Mouse (Mus musculus): ENCODE data around the gene Hnf4a. TPM values are rescaled to one million over a fixed set of nuclear protein-coding genes. Genes with fewer than 3 reads are reported as not detected.
"Not testable (repeated sequence)": the region's sequence is repeated elsewhere in the genome, so short reads cannot be mapped to it uniquely, and the experiment has no call there.

Gene Hnf4a
- polyA plus RNA-seq (2015; fragmentation: Nextera tagmentation; extraction: Ambion mirVana): 0.07 and 0.09 TPM in 2 replicates

DNA sequence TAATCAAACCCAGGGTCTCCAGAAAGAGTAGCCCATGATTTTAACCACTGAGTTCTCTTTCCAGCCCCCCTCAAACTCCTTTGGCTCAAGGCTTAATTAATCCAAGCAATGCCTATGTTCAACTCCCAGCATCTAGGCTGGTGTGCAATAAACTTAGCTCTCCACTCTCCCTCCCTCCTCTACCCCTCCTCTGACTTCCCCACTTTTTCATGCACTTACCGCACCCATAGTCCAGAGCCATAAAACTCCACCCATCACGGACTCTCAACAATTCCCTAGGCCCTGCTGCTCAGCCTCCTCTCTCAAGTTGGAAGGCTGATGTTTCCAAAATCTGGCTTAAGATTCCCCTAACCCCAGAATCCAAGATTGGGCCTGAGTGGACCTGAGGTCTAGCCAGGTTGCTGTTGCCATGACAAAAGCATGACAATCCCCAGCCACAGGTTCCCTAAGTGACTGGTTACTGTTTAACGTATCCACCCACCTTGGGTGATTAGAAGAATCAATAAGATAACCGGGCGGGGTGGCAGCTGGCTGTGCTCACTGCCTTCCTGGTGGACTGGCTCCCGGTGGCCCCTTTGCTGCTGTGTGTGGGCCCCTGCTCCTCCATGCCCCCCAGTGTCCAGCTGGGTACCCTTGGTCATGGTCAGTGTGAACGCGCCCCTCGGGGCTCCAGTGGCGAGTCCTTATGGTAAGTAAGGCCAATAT lies at the start of gene Hnf4a:
Gene Hnf4a (plus strand): TSS at position 509 of the 705 bp plus-strand sequence.
- H3K9me3 ChIP-seq: no peaks in the 10 kb centered on the region
- no peaks in the 10 kb centered on the region for H3K36me3 ChIP-seq
- no peak for ATAC-seq (ENCODE audit: borderline replicate concordance, extremely low read depth, low FRiP score, low TSS enrichment)
- H3K4me2 ChIP-seq: no peak within 1 kb of the TSS
- H3K9ac ChIP-seq: no peak within 1 kb of the TSS
- H3K27ac ChIP-seq: no peak within 1 kb of the TSS
- no peak within 1 kb of the TSS for H3K4me3 ChIP-seq
- H3K27me3 ChIP-seq: no peaks in the 10 kb centered on the region
- 62% methylated on average over 10 of the region's 10 CpGs for WGBS
- H3K4me1 ChIP-seq: no peaks in the 10 kb centered on the region

DNA sequence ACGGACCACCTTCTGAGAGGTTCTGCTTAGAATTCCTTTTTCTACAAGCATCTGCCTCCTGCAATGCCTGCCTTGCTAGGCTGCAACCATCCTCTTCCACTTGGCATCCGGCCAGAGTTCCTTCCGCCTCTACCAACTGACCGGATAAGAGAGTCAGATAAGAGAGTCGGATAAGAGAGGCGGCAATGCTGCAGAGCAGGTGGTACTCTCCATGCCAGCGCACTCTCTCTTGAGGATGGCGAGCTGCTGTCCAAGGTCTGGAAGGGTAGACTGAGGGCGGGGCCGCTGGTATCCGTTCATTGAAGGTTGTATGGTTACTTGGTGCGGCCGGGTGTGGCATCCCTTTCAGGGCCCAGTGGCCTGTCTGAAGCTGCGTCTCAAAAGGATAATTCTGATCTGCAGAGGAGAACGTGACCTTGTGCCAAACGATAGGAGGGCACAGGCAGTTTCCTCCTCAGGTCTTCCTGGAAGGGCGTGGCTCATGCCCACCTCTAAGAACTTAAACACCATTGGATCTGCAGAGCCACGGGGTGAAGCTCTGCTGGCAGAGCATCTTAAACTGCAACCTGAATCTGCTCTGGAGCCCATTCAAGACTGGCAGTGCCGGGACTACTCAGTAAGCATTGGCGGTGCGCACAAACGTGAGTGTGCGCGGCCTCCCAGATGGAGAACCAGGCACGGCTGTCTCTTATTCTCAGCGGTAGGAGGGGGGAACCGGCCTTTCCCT lies 47.9 kb upstream of the Hnf4a start:
- no peaks in the 10 kb centered on the region for H3K9me3 ChIP-seq
- WGBS: 35% methylated on average over 27 of the region's 27 CpGs
- no peak overlapping the region for H3K4me3 ChIP-seq
- no peak overlapping the region for H3K27ac ChIP-seq
- H3K27me3 ChIP-seq: peaks cover 6% of the 10 kb centered on the region; the same call in 1 of the 2 replicates
- no peaks in the 10 kb centered on the region for H3K36me3 ChIP-seq
- no peak overlapping the region for H3K9ac ChIP-seq
- 0 out of 2 replicates have a peak, but pooled peaks have one; percentile 35 for ATAC-seq (ENCODE audit: borderline replicate concordance, extremely low read depth, low FRiP score, low TSS enrichment)
- H3K4me2 ChIP-seq: no peak overlapping the region
- H3K4me1 ChIP-seq: no peaks in the 10 kb centered on the region

DNA sequence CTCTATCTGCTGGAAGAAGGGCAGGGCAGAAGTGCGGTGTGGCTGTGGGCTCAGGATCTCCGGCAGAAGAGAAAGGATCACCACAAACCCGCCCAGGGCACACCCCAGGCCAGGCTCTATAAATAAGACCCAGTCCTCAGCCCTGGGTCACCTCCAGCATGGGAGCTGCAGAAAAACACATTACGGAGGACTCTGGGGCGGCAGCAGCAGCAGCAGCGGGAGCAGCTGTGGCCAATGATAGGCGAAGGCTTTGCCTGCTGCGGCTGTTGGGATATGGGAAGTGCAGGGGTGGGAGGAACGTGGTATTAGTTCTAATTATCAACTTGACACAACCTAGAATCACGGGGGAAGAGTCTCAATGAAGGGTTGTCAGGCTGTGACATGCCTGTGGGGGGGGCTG lies 47.2 kb upstream of the Hnf4a start:
- WGBS: 40% methylated on average over 10 of the region's 10 CpGs
- ATAC-seq (ENCODE audit: borderline replicate concordance, extremely low read depth, low FRiP score, low TSS enrichment): no peak
- no peak overlapping the region for H3K4me3 ChIP-seq
- H3K27ac ChIP-seq: no peak overlapping the region
- no peak overlapping the region for H3K9ac ChIP-seq
- peaks cover 6% of the 10 kb centered on the region; the same call in 1 of the 2 replicates for H3K27me3 ChIP-seq
- no peak overlapping the region for H3K4me2 ChIP-seq
- no peaks in the 10 kb centered on the region for H3K4me1 ChIP-seq
- no peaks in the 10 kb centered on the region for H3K9me3 ChIP-seq
- no peaks in the 10 kb centered on the region for H3K36me3 ChIP-seq

DNA sequence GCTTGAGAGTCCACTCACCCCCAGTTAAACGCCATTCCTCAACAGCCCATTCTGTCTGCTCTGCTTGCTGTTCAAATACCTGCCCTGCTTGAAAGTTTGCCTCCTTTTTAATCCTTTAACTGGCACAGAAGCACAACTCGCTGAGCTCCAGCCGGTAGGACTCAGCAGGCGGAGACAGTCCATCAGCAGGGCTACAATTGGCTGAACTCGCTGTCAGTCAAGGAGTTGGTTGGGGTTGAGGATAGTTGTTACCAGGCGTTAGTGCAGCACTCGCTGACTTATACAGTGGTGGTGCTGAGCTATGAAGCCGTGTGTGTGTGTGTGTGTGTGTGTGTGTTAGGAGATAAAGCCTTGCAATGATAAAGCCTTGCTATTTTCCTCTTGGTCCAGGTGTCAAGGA lies 46.0 kb upstream of the Hnf4a start:
- no peak overlapping the region for H3K9ac ChIP-seq
- peaks cover 6% of the 10 kb centered on the region; the same call in 1 of the 2 replicates for H3K27me3 ChIP-seq
- WGBS: 77% methylated on average over 8 of the region's 8 CpGs
- no peak overlapping the region for H3K27ac ChIP-seq
- no peaks in the 10 kb centered on the region for H3K9me3 ChIP-seq
- no peak overlapping the region for H3K4me3 ChIP-seq
- H3K4me2 ChIP-seq: no peak overlapping the region
- no peak for ATAC-seq (ENCODE audit: borderline replicate concordance, extremely low read depth, low FRiP score, low TSS enrichment)
- no peaks in the 10 kb centered on the region for H3K4me1 ChIP-seq
- H3K36me3 ChIP-seq: no peaks in the 10 kb centered on the region

DNA sequence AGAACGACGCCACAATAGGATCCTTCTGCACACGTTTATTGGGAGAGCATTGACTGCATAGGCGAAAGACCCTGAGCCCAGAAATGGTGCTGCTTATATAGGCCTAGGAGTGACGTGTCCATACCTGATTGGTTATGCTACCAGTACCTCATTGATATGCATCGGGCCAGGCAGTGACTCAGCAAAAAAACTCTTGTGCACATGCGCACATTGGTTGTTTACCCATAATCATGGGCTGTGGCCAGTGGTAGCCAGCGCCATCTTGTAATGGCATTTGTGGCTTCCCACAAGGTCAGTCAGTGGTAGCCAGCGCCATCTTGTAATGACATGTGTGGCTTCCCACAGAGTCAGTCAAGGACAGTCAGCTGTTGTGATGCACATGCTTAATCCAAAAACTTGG lies 45.3 kb upstream of the Hnf4a start:
- not testable (repeated sequence) for H3K4me2 ChIP-seq; H3K9me3 ChIP-seq; H3K27ac ChIP-seq; H3K27me3 ChIP-seq; H3K4me1 ChIP-seq; H3K9ac ChIP-seq; H3K4me3 ChIP-seq; H3K36me3 ChIP-seq; ATAC-seq (ENCODE audit: borderline replicate concordance, extremely low read depth, low FRiP score, low TSS enrichment)
- 94% methylated on average over 9 of the region's 9 CpGs for WGBS

DNA sequence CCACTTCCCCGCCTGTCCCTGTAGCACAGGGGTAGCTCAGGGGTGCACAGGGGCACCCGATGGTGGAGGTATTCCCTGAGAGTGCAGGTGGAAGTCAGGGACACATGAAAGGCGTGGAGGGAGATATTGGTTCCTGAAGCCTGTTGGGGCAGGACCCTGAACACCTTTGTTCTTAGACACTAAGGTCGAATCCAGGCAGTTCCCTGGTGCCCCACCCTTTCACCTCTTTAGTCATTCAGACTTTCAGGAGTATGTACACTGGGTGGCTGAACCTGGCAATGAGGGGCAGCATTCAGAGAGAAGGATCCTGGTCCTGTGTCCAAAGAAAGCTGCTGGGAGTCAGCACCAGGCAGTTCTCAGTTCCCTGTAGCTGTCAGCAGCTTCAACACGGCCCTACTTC lies 44.2 kb upstream of the Hnf4a start:
- Histone ChIP-seq H3K9me3 (no peaks in the 10 kb centered on the region), H3K4me2 (no peak overlapping the region), H3K4me3 (no peak overlapping the region), H3K27me3 (peaks cover 6% of the 10 kb centered on the region; the same call in 1 of the 2 replicates), H3K36me3 (no peaks in the 10 kb centered on the region), H3K9ac (no peak overlapping the region), H3K4me1 (no peaks in the 10 kb centered on the region), H3K27ac (no peak overlapping the region)
- 78% methylated on average over 5 of the region's 5 CpGs for WGBS
- no peak for ATAC-seq (ENCODE audit: borderline replicate concordance, extremely low read depth, low FRiP score, low TSS enrichment)

DNA sequence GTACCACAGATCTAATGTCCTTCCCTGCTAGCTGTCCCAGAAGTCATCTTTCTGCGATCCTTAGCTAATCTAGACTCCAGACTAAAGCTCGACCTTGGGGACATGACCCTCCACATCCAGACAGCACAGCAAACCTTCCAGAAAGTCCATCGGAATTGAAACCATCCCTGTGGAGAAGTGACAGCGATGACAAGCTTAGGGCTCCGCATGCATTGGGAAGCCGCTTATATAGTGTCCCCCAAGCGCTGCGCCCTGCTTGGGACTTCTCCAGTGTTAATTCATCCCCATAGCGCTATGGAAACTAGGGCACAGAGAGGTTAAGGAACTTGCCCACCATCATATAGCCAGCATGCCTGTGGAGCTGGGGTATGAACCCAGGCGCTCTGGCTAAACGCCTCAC lies 43.8 kb upstream of the Hnf4a start:
- Histone ChIP-seq H3K27ac (no peak overlapping the region), H3K9me3 (no peaks in the 10 kb centered on the region), H3K27me3 (peaks cover 6% of the 10 kb centered on the region; the same call in 1 of the 2 replicates), H3K4me1 (no peaks in the 10 kb centered on the region), H3K9ac (no peak overlapping the region), H3K4me2 (no peak overlapping the region), H3K36me3 (no peaks in the 10 kb centered on the region; the same call in 1 of the 2 replicates), H3K4me3 (no peak overlapping the region)
- WGBS: 70% methylated on average over 11 of the region's 11 CpGs
- ATAC-seq (ENCODE audit: borderline replicate concordance, extremely low read depth, low FRiP score, low TSS enrichment): no peak

DNA sequence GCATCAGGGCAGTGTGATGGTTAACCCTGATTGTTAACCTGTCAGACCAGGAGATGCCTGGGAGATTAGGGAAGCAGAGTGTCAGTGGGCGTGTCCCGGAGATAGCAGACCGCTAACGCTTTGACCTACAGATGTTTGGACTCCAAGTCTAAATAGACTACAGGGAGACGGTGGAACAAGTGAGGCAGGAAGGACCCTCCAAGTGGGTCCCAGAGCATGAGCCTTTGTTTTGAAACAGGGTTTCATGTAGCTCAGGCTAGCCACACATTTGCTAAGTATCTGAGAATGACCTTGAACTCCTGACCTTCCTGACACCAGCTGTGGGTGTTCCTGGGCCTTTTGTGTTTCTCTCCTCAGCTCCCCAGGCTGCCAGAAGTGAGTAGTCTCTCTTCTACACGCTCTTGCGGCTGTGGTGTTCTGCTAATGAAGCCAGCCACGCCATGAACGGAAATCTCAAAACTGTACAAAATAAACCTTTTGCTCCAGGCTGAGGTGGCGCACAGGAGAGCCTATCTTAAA lies 43.3 kb upstream of the Hnf4a start:
- Histone ChIP-seq H3K36me3 (no peaks in the 10 kb centered on the region; the same call in 1 of the 2 replicates), H3K4me3 (no peak overlapping the region), H3K27me3 (peaks cover 6% of the 10 kb centered on the region; the same call in 1 of the 2 replicates), H3K9ac (no peak overlapping the region), H3K9me3 (no peaks in the 10 kb centered on the region), H3K27ac (no peak overlapping the region), H3K4me1 (no peaks in the 10 kb centered on the region), H3K4me2 (no peak overlapping the region)
- ATAC-seq (ENCODE audit: borderline replicate concordance, extremely low read depth, low FRiP score, low TSS enrichment): no peak
- WGBS: 52% methylated on average over 10 of the region's 10 CpGs

DNA sequence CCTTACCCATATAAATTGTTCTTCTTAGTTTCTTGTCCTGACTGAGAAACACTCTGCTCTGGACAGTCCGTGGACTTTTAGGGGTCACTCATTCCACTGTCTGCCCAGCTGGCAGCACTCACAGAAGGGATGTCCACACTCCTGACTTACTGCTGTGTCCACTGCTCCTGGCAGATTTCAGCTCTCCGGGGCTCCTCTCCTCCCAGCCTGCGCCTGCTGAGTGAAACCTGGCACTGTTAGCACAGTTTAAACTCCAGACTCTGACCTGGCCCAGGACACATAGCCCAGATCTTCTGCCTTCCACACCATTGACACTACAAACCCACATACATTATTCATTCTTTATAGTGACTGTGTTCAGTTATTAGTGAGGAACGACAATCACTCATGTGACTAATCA lies 42.6 kb upstream of the Hnf4a start:
- Histone ChIP-seq H3K4me1 (no peaks in the 10 kb centered on the region), H3K4me2 (no peak overlapping the region), H3K27me3 (peaks cover 2% of the 10 kb centered on the region; the same call in 1 of the 2 replicates), H3K4me3 (no peak overlapping the region), H3K27ac (no peak overlapping the region), H3K36me3 (peaks cover 3% of the 10 kb centered on the region; the same call in 1 of the 2 replicates), H3K9ac (no peak overlapping the region), H3K9me3 (no peaks in the 10 kb centered on the region)
- no peak for ATAC-seq (ENCODE audit: borderline replicate concordance, extremely low read depth, low FRiP score, low TSS enrichment)
- 64% methylated on average over 4 of the region's 4 CpGs for WGBS

DNA sequence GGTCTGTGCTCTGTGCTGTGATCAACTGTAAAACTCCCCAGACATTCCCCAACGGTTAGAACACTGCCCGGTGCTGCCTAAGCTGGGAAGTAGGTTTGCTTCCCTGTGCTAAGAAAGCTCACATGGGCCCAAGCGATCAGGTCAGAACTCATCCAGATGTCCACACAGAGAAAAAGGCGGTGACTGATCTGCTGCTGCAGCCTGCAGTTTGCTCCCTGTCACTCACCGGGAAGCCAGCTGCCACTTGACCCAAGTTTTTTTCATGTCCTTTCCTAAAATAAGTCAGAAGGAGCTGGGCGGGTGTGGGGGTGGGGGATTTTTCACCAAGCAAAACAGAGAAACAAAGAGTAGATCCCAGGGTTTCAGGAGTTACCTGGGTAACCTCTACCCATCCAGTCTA lies 42.0 kb upstream of the Hnf4a start:
- H3K36me3 ChIP-seq: peaks cover 8% of the 10 kb centered on the region; the same call in 1 of the 2 replicates
- H3K4me1 ChIP-seq: no peaks in the 10 kb centered on the region
- H3K9me3 ChIP-seq: no peaks in the 10 kb centered on the region
- ATAC-seq (ENCODE audit: borderline replicate concordance, extremely low read depth, low FRiP score, low TSS enrichment): no peak; the same call in 1 of the 2 replicates
- H3K27ac ChIP-seq: no peak overlapping the region
- H3K4me3 ChIP-seq: no peak overlapping the region
- no peak overlapping the region for H3K9ac ChIP-seq
- no peaks in the 10 kb centered on the region for H3K27me3 ChIP-seq
- H3K4me2 ChIP-seq: no peak overlapping the region
- 46% methylated on average over 6 of the region's 6 CpGs for WGBS

DNA sequence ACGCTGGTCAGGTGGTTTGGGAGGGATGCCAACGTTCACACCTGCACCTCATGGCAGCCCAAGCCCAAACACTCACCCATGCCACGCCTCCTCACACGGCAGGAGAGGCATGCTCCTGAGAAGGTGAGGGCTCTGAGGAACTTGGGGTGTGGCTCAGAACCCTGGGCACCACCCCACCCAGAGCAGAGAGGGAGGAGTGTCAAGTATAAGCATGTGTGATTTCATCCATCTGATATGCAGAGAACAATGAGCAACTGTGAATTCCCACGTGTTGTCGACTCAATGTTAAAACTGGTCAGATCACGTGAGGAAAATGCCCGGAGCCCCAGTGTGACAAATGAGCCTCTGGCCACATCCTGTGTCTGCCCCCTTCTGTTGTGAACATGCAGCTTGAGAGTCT lies 39.8 kb upstream of the Hnf4a start:
- Histone ChIP-seq H3K27ac (no peak overlapping the region), H3K4me1 (peaks cover 7% of the 10 kb centered on the region), H3K4me3 (no peak overlapping the region), H3K9me3 (no peaks in the 10 kb centered on the region), H3K4me2 (no peak overlapping the region), H3K9ac (no peak overlapping the region), H3K27me3 (no peaks in the 10 kb centered on the region), H3K36me3 (peaks cover 8% of the 10 kb centered on the region; the same call in 1 of the 2 replicates)
- ATAC-seq (ENCODE audit: borderline replicate concordance, extremely low read depth, low FRiP score, low TSS enrichment): peak; percentile 87
- WGBS: 43% methylated on average over 8 of the region's 8 CpGs

DNA sequence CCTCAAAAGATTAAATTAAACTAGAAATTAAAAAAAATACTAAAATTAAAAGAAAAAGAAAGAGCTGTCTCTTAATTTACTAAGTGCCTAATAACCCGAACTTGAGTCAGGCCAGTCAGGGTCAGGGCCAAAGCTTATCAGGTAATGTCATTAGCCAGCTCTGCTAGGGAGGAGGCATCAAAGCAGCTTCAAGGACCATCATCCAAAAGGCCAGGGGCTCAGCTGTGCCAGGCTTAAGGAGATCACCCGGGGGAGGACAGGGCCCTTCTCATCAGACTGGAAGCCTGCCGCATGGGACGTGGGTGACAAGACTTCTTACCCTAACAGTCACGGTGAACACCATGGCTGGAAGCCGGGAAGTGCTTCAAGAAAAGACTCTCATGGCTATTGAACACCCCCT lies 39.0 kb upstream of the Hnf4a start:
- peaks cover 8% of the 10 kb centered on the region for H3K4me1 ChIP-seq
- H3K27me3 ChIP-seq: no peaks in the 10 kb centered on the region
- H3K9me3 ChIP-seq: no peaks in the 10 kb centered on the region
- no peak for ATAC-seq (ENCODE audit: borderline replicate concordance, extremely low read depth, low FRiP score, low TSS enrichment)
- H3K27ac ChIP-seq: no peak overlapping the region
- H3K36me3 ChIP-seq: peaks cover 8% of the 10 kb centered on the region; the same call in 1 of the 2 replicates
- 81% methylated on average over 6 of the region's 6 CpGs for WGBS
- H3K4me3 ChIP-seq: no peak overlapping the region
- H3K4me2 ChIP-seq: no peak overlapping the region
- no peak overlapping the region for H3K9ac ChIP-seq

All from lung, embryonic 15.5 days (tissue).